Mouse (Mus musculus) liver, embryonic 14.5 days (tissue): ENCODE results near the gene Alg14. TPM values are rescaled to one million over a fixed set of nuclear protein-coding genes. Genes with fewer than 3 reads are reported as not detected.
A peak's percentile ranks its signal among the peaks of the same experiment; 100 is the strongest.

ENCODE experiments used
- ATAC-seq: fragments of 200-750 bp; cut with Nextera tagmentation; 2 replicates; pipeline ENCODE4 v1.8.0; 2017; ENCODE audit warnings: moderate number of reproducible peaks, mild to moderate bottlenecking, moderate library complexity; ENCODE audit not compliant: insufficient read depth
- DNase-seq, 3 experiments: peaks; one replicate each; pipeline ENCODE4 v3.0.0-alpha.2; 2012 to 2013; ENCODE audit warnings: low read depth in 3 of 3, low spot score in 3 of 3
- H3K27ac ChIP-seq: fragments of 300-500 bp; sonication (generic); 2 replicates; pipeline ENCODE4 v1.5.1; 2014; ENCODE audit warnings: moderate library complexity, mild to moderate bottlenecking, control low read depth, inconsistent platforms
- H3K27me3 ChIP-seq: fragments of 300-500 bp; sonication (generic); 2 replicates; pipeline ENCODE4 v1.6.1; 2014; ENCODE audit warnings: mild to moderate bottlenecking, low read length, moderate library complexity; ENCODE audit not compliant: control insufficient read depth, insufficient read depth
- H3K36me3 ChIP-seq: fragments of 300-500 bp; sonication (generic); replicated peaks from 2 replicates; pipeline ENCODE4 v1.6.1; 2014; ENCODE audit warnings: low read depth; ENCODE audit not compliant: control insufficient read depth, insufficient read depth
- H3K4me1 ChIP-seq, 2 experiments: fragments of 200-500 bp in 1 of 2; fragments of 300-500 bp in 1 of 2; sonication (generic) in 1 of 2; replicated peaks; 2 replicates each; pipeline ENCODE4 v1.6.1; 2012 to 2014; ENCODE audit warnings: antibody characterized with exemption in 1 of 2, inconsistent platforms in 1 of 2, low read length in 1 of 2; ENCODE audit not compliant: control insufficient read depth in 2 of 2, insufficient read depth in 2 of 2
- H3K4me2 ChIP-seq: fragments of 300-500 bp; sonication (generic); 2 replicates; pipeline ENCODE4 v1.6.1; 2014; ENCODE audit warnings: low read depth, mild to moderate bottlenecking, control low read depth, moderate library complexity
- H3K4me3 ChIP-seq, 2 experiments: fragments of 200-500 bp in 1 of 2; fragments of 300-500 bp in 1 of 2; sonication (generic) in 1 of 2; 2 replicates each; pipeline ENCODE4 v1.5.1; 2012 to 2014; ENCODE audit warnings: low read depth in 2 of 2, low read length in 2 of 2, mild to moderate bottlenecking in 2 of 2, control low read depth in 1 of 2, inconsistent platforms in 1 of 2, moderate library complexity in 1 of 2; ENCODE audit not compliant: insufficient read depth in 1 of 2
- H3K9ac ChIP-seq: fragments of 300-500 bp; sonication (generic); replicated peaks from 2 replicates; pipeline ENCODE4 v1.6.1; 2014; ENCODE audit warnings: mild to moderate bottlenecking, control low read depth, moderate library complexity
- H3K9me3 ChIP-seq: fragments of 300-500 bp; sonication (generic); 2 replicates; pipeline ENCODE4 v1.6.1; 2016; ENCODE audit warnings: low read length, mixed read lengths; ENCODE audit not compliant: control insufficient read depth
- CTCF ChIP-seq: IDR thresholded peaks from 2 replicates; pipeline ENCODE4 v1.5.1; 2016; ENCODE audit warnings: antibody characterized with exemption, low read depth, control low read depth
- EP300 ChIP-seq: IDR thresholded peaks from 2 replicates; pipeline ENCODE4 v1.6.1; 2016; ENCODE audit warnings: antibody characterized with exemption, low read depth
- WGBS: fragments of 180-500 bp; shearing (Covaris S2); extraction: QIAGEN DNeasy Blood & Tissue Kit; methylation state at CpG from one replicate; pipeline ENCODE4 v1.1.7; 2014; ENCODE audit not compliant: insufficient replicate concordance; 5-methylcytosine and 5-hydroxymethylcytosine counted together
- polyA plus RNA-seq, 2 experiments: library from polyadenylated mRNA; depleted of rRNA in 1 of 2; stranded (reverse) in 1 of 2; unstranded in 1 of 2; fragments of >200 nt; fragmentation: Nextera tagmentation in 1 of 2; extraction: Ambion mirVana in 1 of 2; gene quantifications; 2 replicates each; pipeline versions ENCODE4 v1.2.1 to v1.2.3; 2012 to 2014

Alg14 gene
- polyA plus RNA-seq (2012; rRNA removed), result 6.5 and 10.4 TPM in 2 replicates
- polyA plus RNA-seq (2014; fragmentation: Nextera tagmentation; extraction: Ambion mirVana), result 16.2 and 18.8 TPM in 2 replicates

DNA sequence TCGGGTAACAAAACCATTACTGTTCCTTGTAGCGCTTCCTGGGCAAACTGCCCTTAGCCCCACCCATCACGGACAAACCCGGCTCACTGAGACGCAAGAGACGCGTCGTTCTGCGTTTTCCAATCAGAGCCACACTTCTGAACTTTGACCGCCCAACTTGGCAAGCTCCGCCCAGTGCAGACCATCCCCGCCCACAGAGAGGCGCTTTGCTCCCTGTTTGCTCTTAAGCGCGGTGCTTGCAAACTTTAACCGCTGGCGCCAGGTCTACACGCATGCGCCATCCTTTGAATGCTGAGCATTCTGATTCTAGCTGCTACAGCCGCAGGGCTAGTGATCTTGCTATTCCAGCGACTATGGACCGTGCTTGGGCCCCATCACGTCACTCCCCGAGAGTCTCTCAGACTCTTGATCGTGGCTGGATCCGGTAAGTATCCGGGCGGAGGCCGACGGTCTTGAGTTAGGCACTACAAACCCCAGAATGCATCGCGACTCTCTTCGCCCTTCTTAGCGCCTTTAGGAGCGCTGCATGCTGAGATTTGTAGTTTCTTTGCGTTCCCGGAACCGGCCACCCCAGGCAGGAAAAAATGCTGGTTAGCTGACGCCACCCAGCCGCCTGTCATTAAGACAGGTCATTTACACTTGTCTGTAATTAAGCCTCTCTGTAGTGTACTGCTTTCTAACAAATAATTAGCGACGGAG, at the start of gene Alg14:
TSS of gene Alg14 (plus strand) at position 214 of the 699 bp plus-strand sequence.
- peak; percentile 54 for TF ChIP-seq CTCF
- no peak; the same call in 1 of the 2 replicates for TF ChIP-seq EP300
- DNase-seq (peak; percentile 97 to 98 (median 98)), ATAC-seq (peak; percentile 96)
- Histone ChIP-seq H3K9me3 (no peaks in the 10 kb centered on the region), H3K4me1 (peaks cover 6 to 15% of the 10 kb centered on the region in 2 experiments), H3K4me3 (peak within 1 kb of the TSS; percentile 60 to 96), H3K27me3 (no peaks in the 10 kb centered on the region), H3K27ac (peak within 1 kb of the TSS; percentile 73), H3K36me3 (no peaks in the 10 kb centered on the region), H3K4me2 (peak within 1 kb of the TSS; percentile 76), H3K9ac (peak within 1 kb of the TSS; percentile 75)
- WGBS, result under 1% methylated on average over 42 of the region's 42 CpGs

DNA sequence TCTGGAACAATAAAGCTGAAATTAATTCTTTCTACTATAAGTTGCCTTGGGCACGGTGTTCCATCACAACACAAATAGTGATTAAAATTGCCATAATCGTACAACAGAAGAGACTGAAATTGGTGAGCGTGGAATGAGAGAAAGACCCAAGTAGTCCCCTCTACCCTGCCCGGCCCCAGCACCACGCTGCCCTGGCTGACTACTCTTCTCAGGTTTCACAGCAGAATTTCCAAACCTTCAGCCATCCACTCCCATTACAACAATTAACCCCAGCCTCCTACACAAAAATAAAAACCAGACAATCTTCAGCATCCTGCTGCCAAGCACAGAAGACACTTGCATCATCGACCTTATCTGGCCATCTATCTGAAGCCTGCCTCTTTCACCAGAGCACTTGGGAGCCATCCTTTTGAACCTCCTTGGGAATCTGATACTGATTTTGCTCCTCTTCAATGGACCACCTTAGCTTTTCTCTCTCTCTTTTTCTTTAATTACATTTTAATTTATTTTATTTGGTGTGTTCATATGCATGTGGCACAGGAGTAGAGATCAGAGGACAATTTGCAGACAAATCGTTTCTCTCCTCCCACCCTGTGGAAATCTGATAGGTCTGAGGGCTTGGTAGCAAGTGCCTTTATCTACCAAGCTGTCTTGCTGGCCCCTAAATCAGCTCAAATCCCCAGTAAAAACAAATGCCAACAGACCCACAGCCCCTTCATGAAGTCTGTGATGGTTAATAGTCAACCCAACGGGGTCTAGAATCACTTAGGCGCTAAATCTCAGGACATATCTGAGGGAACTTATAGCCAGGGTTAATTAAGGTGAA, 49.2 kb upstream of the Alg14 start:
- H3K9ac ChIP-seq, result no peak overlapping the region; the same call in 1 of the 2 replicates
- peaks cover 4% of the 10 kb centered on the region for H3K36me3 ChIP-seq
- TF ChIP-seq CTCF (no peak), EP300 (no peak)
- H3K9me3 ChIP-seq, result no peaks in the 10 kb centered on the region
- no peak overlapping the region for H3K4me2 ChIP-seq
- no peak for ATAC-seq
- no peak for DNase-seq
- no peak overlapping the region for H3K4me3 ChIP-seq
- WGBS, result 53% methylated on average over 9 of the region's 9 CpGs
- H3K27me3 ChIP-seq, result no peaks in the 10 kb centered on the region
- H3K4me1 ChIP-seq, result peaks cover 6 to 12% of the 10 kb centered on the region in 2 experiments; a peak in 3 of 4 replicates
- H3K27ac ChIP-seq, result no peak overlapping the region

DNA sequence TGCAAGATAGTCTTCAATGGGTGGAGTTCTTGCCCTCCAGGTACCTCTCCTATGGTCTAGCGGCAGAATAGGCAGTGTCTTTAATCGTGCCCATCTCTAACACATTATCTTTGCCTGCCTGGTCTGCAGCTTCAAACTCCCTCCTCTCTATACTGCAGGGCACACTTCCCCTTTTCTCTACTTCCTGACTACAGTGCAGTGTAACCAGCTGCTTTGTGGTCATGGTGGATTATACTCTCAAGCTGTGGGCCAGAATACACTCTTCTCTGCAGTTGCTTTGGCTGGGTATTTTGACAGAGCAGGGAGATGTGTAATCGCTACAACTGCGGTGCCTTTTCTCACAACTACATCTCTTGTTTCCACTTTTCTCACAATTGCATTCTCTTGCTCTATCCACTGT, 48.6 kb upstream of the Alg14 start:
- Histone ChIP-seq H3K4me2 (no peak overlapping the region), H3K4me3 (no peak overlapping the region), H3K9ac (no peak overlapping the region), H3K36me3 (peaks cover 4% of the 10 kb centered on the region), H3K4me1 (peaks cover 6 to 12% of the 10 kb centered on the region in 2 experiments; a peak in 3 of 4 replicates), H3K9me3 (no peaks in the 10 kb centered on the region), H3K27me3 (no peaks in the 10 kb centered on the region), H3K27ac (no peak overlapping the region)
- 13% methylated on average over 4 of the region's 4 CpGs for WGBS
- TF ChIP-seq EP300 (no peak), CTCF (no peak)
- DNase-seq, result no peak
- peak; percentile 34; the same call in 1 of the 2 replicates for ATAC-seq

DNA sequence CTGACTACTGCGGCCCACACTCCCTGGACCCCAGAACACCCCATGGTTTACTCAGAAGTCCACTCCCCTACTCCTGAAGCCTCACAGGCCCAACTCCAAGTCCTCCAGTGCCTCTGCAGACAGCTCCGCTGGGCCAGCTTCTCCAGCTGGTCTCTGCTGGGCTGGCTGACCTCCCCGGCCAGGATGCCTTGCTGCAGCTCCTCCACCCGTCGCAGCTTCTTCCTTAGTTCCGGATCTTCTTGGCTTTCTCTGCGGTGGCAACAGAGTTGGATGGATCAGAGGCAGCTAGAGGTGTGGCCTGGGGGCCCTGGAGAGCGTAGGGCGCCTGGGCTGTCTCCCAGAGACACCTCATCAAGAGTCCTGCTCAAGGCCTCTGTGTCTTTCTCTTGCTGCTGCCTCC, 41.5 kb upstream of the Alg14 start:
- no peak overlapping the region for H3K4me2 ChIP-seq
- H3K27me3 ChIP-seq, result no peaks in the 10 kb centered on the region
- H3K27ac ChIP-seq, result no peak overlapping the region
- TF ChIP-seq CTCF (no peak), EP300 (no peak)
- DNase-seq, result no peak
- peaks cover 23% of the 10 kb centered on the region for H3K36me3 ChIP-seq
- no peak overlapping the region for H3K4me3 ChIP-seq
- no peaks in the 10 kb centered on the region for H3K4me1 ChIP-seq
- ATAC-seq, result 0 out of 2 replicates have a peak, but pooled peaks have one; percentile 9
- 81% methylated on average over 9 of the region's 9 CpGs for WGBS
- H3K9me3 ChIP-seq, result no peaks in the 10 kb centered on the region
- H3K9ac ChIP-seq, result no peak overlapping the region
